Mouse (Mus musculus): ENCODE measurements around the gene Prpf6. TPM values are rescaled to one million over a fixed set of nuclear protein-coding genes. Genes with fewer than 3 reads are reported as not detected.

Gene Prpf6
- polyA plus RNA-seq, 1 experiment from 2014 or later, result 75.2 TPM

DNA sequence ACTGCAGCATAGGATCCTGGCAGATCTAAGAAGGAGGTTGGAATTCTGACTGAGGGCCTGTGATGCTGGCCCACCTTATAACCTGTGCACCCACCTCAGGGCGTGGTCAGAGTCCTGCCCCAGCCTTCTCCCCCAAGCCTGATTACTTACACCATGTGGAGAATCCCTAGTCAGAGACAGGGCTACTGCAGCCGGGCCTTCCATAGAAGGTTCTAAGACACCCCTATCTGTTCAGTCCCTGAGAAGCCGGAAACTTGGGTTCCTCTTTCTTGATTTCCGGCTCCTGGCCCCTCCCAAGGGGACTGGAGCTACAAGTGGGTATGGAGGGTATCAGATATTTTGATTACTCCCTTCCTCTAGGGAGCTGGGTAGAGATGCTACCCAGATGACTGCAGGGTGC, 99.9 kb downstream of the Prpf6 start:
- Histone ChIP-seq H3K4me3 (ENCODE audit: low read length) (no peak overlapping the region), H3K4me1 (ENCODE audit: insufficient read depth, low read length) (peaks cover 15% of the 10 kb centered on the region), H3K36me3 (ENCODE audit: insufficient read depth, low read length) (peaks cover 24% of the 10 kb centered on the region), H3K27ac (ENCODE audit: low read length) (no peak overlapping the region), H3K9ac (replicated peaks; ENCODE audit: low read length) (no peak overlapping the region), H3K27me3 (ENCODE audit: insufficient read depth, low read length) (no peaks in the 10 kb centered on the region), H3K9me3 (ENCODE audit: low read length) (no peaks in the 10 kb centered on the region), H3K4me2 (replicated peaks; ENCODE audit: low read depth, low read length) (no peak overlapping the region)
- 82% methylated on average over 4 of the region's 4 CpGs for WGBS
- ATAC-seq (ENCODE audit: low FRiP score, low TSS enrichment), result no peak

GRCm38 (mm10) chr2:181692304-181692703, 100.6 kb downstream of the Prpf6 start:
- WGBS, result 95% methylated on average over 3 of the region's 3 CpGs
- no peak overlapping the region for H3K27ac ChIP-seq (ENCODE audit: low read length)

DNA sequence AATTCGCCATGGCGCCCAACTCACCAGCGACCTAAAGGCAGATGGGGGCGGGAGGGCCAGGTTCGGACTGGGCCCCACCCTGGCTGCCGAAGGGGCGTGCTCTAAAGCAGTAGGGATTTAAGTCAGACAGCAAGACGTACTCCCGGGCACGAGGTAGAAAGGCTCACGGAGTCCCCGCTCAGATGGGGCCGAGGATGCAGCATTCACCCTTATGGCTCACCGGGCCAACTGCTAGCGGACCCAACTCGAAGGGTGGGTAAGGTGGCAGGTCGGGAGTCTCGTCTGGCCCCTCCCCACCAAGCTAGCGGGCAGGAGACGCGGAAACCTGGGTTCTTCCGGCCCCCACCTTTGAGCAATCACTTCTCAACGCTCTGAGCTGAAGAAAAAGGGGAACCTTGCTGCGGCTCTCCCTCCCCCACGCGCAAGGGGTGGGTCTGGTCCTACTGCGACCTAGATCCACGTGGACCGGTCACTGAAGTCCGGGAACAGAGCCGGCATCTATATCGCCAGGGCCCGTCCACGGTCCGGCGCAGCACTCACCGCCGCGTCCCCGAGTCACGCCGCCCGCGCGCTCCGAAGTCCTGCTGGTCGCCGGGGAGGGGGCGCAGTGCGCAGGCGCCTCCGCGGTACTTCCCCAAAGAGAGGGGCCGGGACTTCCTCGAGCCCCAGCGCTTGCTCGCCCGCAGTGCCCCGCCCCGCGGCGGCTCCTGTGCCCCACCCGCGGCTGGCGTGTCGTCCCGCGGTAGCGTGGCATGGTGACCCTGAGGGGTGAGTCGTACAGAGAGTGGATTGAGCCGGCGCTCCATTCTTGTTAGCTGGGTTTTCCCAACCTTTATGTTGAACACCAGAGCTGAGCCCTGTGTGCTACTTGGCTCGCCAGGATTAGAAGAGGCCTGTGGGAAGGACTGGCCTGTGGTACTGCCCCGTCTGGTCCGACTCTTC, 101.9 kb downstream of the Prpf6 start, which contains the start of gene Rgs19:
Rgs19 (minus strand) TSS at position 639 of the 942 bp plus-strand sequence.
- Histone ChIP-seq H3K27ac (ENCODE audit: low read length) (peak within 1 kb of the TSS; percentile 34; the same call in 1 of the 2 replicates), H3K27me3 (ENCODE audit: insufficient read depth, low read length) (no peaks in the 10 kb centered on the region), H3K9me3 (ENCODE audit: low read length) (no peaks in the 10 kb centered on the region), H3K9ac (replicated peaks; ENCODE audit: low read length) (peak within 1 kb of the TSS; percentile 81), H3K36me3 (ENCODE audit: insufficient read depth, low read length) (0 out of 2 replicates have a peak, but pooled peaks cover 10% of the 10 kb centered on the region), H3K4me3 (ENCODE audit: low read length) (peak within 1 kb of the TSS; percentile 56), H3K4me1 (ENCODE audit: insufficient read depth, low read length) (peaks cover 15% of the 10 kb centered on the region), H3K4me2 (replicated peaks; ENCODE audit: low read depth, low read length) (peak within 1 kb of the TSS; percentile 96)
- under 1% methylated on average over 73 of the region's 75 CpGs for WGBS
- peak; percentile 88 for ATAC-seq (ENCODE audit: low FRiP score, low TSS enrichment)

More at GRCm38 (mm10) chr2:181692304-181692703, 100.6 kb downstream of the Prpf6 start:
- peaks cover 15% of the 10 kb centered on the region for H3K4me1 ChIP-seq (ENCODE audit: insufficient read depth, low read length)
- H3K9ac ChIP-seq (replicated peaks; ENCODE audit: low read length), result peak overlapping the region; percentile 81; the same call in 1 of the 2 replicates
- no peak overlapping the region for H3K4me3 ChIP-seq (ENCODE audit: low read length)
- H3K9me3 ChIP-seq (ENCODE audit: low read length), result no peaks in the 10 kb centered on the region
- no peak for ATAC-seq (ENCODE audit: low FRiP score, low TSS enrichment)
- H3K27me3 ChIP-seq (ENCODE audit: insufficient read depth, low read length), result no peaks in the 10 kb centered on the region
- peak overlapping the region; percentile 96; the same call in 1 of the 2 replicates for H3K4me2 ChIP-seq (replicated peaks; ENCODE audit: low read depth, low read length)
- H3K36me3 ChIP-seq (ENCODE audit: insufficient read depth, low read length), result peaks cover 19% of the 10 kb centered on the region; the same call in 1 of the 2 replicates

- Histone ChIP-seq H3K27me3 (ENCODE audit: insufficient read depth, low read length) (no peaks in the 10 kb centered on the region), H3K9me3 (ENCODE audit: low read length) (no peaks in the 10 kb centered on the region), H3K36me3 (ENCODE audit: insufficient read depth, low read length) (0 out of 2 replicates have a peak, but pooled peaks cover 2% of the 10 kb centered on the region), H3K4me1 (ENCODE audit: insufficient read depth, low read length) (peaks cover 15% of the 10 kb centered on the region), H3K4me2 (replicated peaks; ENCODE audit: low read depth, low read length) (no peak overlapping the region), H3K27ac (ENCODE audit: low read length) (no peak overlapping the region), H3K9ac (replicated peaks; ENCODE audit: low read length) (no peak overlapping the region), H3K4me3 (ENCODE audit: low read length) (no peak overlapping the region)
- no peak for ATAC-seq (ENCODE audit: low FRiP score, low TSS enrichment)
- WGBS, result 90% methylated on average over 3 of the region's 3 CpGs
Measured at GRCm38 (mm10) chr2:181694581-181694980, 102.9 kb downstream of the Prpf6 start.

- Histone ChIP-seq H3K4me2 (replicated peaks; ENCODE audit: low read depth, low read length) (no peak overlapping the region), H3K9me3 (ENCODE audit: low read length) (no peaks in the 10 kb centered on the region), H3K36me3 (ENCODE audit: insufficient read depth, low read length) (no peaks in the 10 kb centered on the region), H3K27me3 (ENCODE audit: insufficient read depth, low read length) (no peaks in the 10 kb centered on the region), H3K4me3 (ENCODE audit: low read length) (no peak overlapping the region), H3K9ac (replicated peaks; ENCODE audit: low read length) (no peak overlapping the region), H3K4me1 (ENCODE audit: insufficient read depth, low read length) (peaks cover 15% of the 10 kb centered on the region), H3K27ac (ENCODE audit: low read length) (no peak overlapping the region)
- no peak for ATAC-seq (ENCODE audit: low FRiP score, low TSS enrichment)
- 68% methylated on average over 1 of the region's 1 CpGs for WGBS
Measured at GRCm38 (mm10) chr2:181695776-181696175, 104.1 kb downstream of the Prpf6 start.

DNA sequence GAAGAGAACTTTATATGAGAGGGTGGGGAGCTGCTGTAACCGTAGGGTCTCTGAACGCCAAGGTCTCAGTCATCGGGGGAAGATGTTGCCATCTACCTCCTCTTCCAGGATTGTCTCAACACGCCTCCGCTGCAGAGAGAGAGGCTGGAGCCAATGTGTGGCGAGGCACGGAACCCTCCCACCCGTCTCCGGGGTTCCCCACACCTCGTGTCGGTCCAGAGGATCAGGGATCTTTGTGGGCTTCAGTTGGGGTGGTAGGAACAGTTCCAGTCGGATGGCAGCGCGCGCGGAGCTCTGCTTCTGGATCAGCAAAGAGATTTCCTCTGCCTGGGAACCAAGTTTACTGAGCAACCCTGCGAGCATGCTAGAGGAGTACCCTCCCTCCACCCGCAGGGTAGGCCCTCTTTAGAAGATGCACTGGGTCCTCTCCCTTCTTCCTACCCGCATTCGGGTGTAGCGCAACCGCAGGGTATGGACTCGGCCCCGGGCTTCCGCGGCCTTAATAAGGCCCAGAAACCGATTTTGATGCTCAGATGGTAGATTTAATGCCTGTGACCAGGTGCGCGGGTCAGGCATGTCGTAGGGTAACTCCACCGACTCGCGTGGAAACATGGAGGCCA, 105.2 kb downstream of the Prpf6 start:
- H3K9ac ChIP-seq (replicated peaks; ENCODE audit: low read length), result no peak overlapping the region
- no peaks in the 10 kb centered on the region for H3K9me3 ChIP-seq (ENCODE audit: low read length)
- H3K4me1 ChIP-seq (ENCODE audit: insufficient read depth, low read length), result peaks cover 15% of the 10 kb centered on the region
- no peak for ATAC-seq (ENCODE audit: low FRiP score, low TSS enrichment)
- no peaks in the 10 kb centered on the region for H3K27me3 ChIP-seq (ENCODE audit: insufficient read depth, low read length)
- H3K27ac ChIP-seq (ENCODE audit: low read length), result no peak overlapping the region
- H3K4me2 ChIP-seq (replicated peaks; ENCODE audit: low read depth, low read length), result no peak overlapping the region
- no peak overlapping the region for H3K4me3 ChIP-seq (ENCODE audit: low read length)
- no peaks in the 10 kb centered on the region for H3K36me3 ChIP-seq (ENCODE audit: insufficient read depth, low read length)
- 74% methylated on average over 33 of the region's 33 CpGs for WGBS

GRCm38 (mm10) chr2:181698241-181698640, 106.6 kb downstream of the Prpf6 start, which contains the start of gene Lkaaear1:
Lkaaear1 (minus strand) TSS chr2:181698442.
- H3K9me3 ChIP-seq (ENCODE audit: low read length), result no peaks in the 10 kb centered on the region
- WGBS, result 49% methylated on average over 5 of the region's 5 CpGs
- no peak within 1 kb of the TSS for H3K4me3 ChIP-seq (ENCODE audit: low read length)
- peaks cover 5% of the 10 kb centered on the region for H3K4me1 ChIP-seq (ENCODE audit: insufficient read depth, low read length)
- H3K27ac ChIP-seq (ENCODE audit: low read length), result no peak within 1 kb of the TSS
- no peak within 1 kb of the TSS for H3K4me2 ChIP-seq (replicated peaks; ENCODE audit: low read depth, low read length)
- no peaks in the 10 kb centered on the region for H3K27me3 ChIP-seq (ENCODE audit: insufficient read depth, low read length)
- H3K36me3 ChIP-seq (ENCODE audit: insufficient read depth, low read length), result no peaks in the 10 kb centered on the region
- ATAC-seq (ENCODE audit: low FRiP score, low TSS enrichment), result no peak
- no peak within 1 kb of the TSS for H3K9ac ChIP-seq (replicated peaks; ENCODE audit: low read length)

Small RNA genes lying within 50 kb of the gene (microRNA-seq; reads per million reads assigned to microRNA genes)
- gene Mir7006, result not detected

Other genes starting within 250 kb of the Prpf6 start
- 48.8 and 50.5 TPM in 2 replicates for gene Zgpat, start 226.9 kb upstream of the Prpf6 start, polyA plus RNA-seq (2015; fragmentation: Nextera tagmentation; extraction: Ambion mirVana)
- 72.5 and 73.5 TPM in 2 replicates for gene Arfrp1, start 226.5 kb upstream of the Prpf6 start, polyA plus RNA-seq (2015; fragmentation: Nextera tagmentation; extraction: Ambion mirVana)
- gene Lime1, start 211.8 kb upstream of the Prpf6 start, polyA plus RNA-seq (2015; fragmentation: Nextera tagmentation; extraction: Ambion mirVana), result 28.3 and 32.6 TPM in 2 replicates
- 26.2 and 30.5 TPM in 2 replicates for gene Zbtb46, start 132.4 kb upstream of the Prpf6 start, polyA plus RNA-seq (2015; fragmentation: Nextera tagmentation; extraction: Ambion mirVana)
- gene Abhd16b, start 98.7 kb upstream of the Prpf6 start, polyA plus RNA-seq (2015; fragmentation: Nextera tagmentation; extraction: Ambion mirVana), result 0.15 and 0.20 TPM in 2 replicates
- 168 and 172 TPM in 2 replicates for gene Tpd52l2, start 94.7 kb upstream of the Prpf6 start, polyA plus RNA-seq (2015; fragmentation: Nextera tagmentation; extraction: Ambion mirVana)
- 91.7 and 100 TPM in 2 replicates for gene Dnajc5, start 71.4 kb upstream of the Prpf6 start, polyA plus RNA-seq (2015; fragmentation: Nextera tagmentation; extraction: Ambion mirVana)
- 66.9 and 71.7 TPM in 2 replicates for gene Uckl1, start 7.0 kb upstream of the Prpf6 start, polyA plus RNA-seq (2015; fragmentation: Nextera tagmentation; extraction: Ambion mirVana)
- 37.8 and 41.1 TPM in 2 replicates for gene Zfp512b, start 935 bp downstream of the Prpf6 start, polyA plus RNA-seq (2015; fragmentation: Nextera tagmentation; extraction: Ambion mirVana)
- gene Samd10, start 7.3 kb downstream of the Prpf6 start, polyA plus RNA-seq (2015; fragmentation: Nextera tagmentation; extraction: Ambion mirVana), result 29.5 and 31.4 TPM in 2 replicates
- 0.21 and 0.49 TPM in 2 replicates for gene Gm29797, start 65.2 kb downstream of the Prpf6 start, polyA plus RNA-seq (2015; fragmentation: Nextera tagmentation; extraction: Ambion mirVana)
- 61.6 and 65.2 TPM in 2 replicates for gene Sox18, start 79.8 kb downstream of the Prpf6 start, polyA plus RNA-seq (2015; fragmentation: Nextera tagmentation; extraction: Ambion mirVana)
- gene Tcea2, start 88.4 kb downstream of the Prpf6 start, polyA plus RNA-seq (2015; fragmentation: Nextera tagmentation; extraction: Ambion mirVana), result 29.3 and 29.9 TPM in 2 replicates
- 67.7 and 72.1 TPM in 2 replicates for gene Rgs19, start 102.1 kb downstream of the Prpf6 start, polyA plus RNA-seq (2015; fragmentation: Nextera tagmentation; extraction: Ambion mirVana)
- gene Lkaaear1, start 106.6 kb downstream of the Prpf6 start, polyA plus RNA-seq (2015; fragmentation: Nextera tagmentation; extraction: Ambion mirVana), result not detected in 2 replicates
- 0.50 and 0.67 TPM in 2 replicates for gene Oprl1, start 123.1 kb downstream of the Prpf6 start, polyA plus RNA-seq (2015; fragmentation: Nextera tagmentation; extraction: Ambion mirVana)
- 0.27 and 0.31 TPM in 2 replicates for gene Myt1, start 171.5 kb downstream of the Prpf6 start, polyA plus RNA-seq (2015; fragmentation: Nextera tagmentation; extraction: Ambion mirVana)
- 36.6 and 40.9 TPM in 2 replicates for gene Pcmtd2, start 246.0 kb downstream of the Prpf6 start, polyA plus RNA-seq (2015; fragmentation: Nextera tagmentation; extraction: Ambion mirVana)